Mouse (Mus musculus) cerebellum, adult 9-10 months (tissue): ENCODE data around the gene Acer2.

Experiments
- DNase-seq: peaks from one replicate; pipeline ENCODE4 v3.0.0; 2022

Gene Acer2

GRCm38 (mm10) chr4:86957576-86958411 lies 83.6 kb downstream of the Acer2 start:
- DNase-seq: peak; percentile 61

- DNase-seq: no peak
These were observed 103.1 kb downstream of the Acer2 start for GRCm38 (mm10) chr4:86977272-86977671.
